Mouse (Mus musculus): ENCODE measurements at regions not wholly inside any gene's neighbourhood (a gene's known extent, or its start where the extent isn't known, plus 50 kb on each side); places are given as distances from the start of the nearest gene placed in this dataset.

DNA sequence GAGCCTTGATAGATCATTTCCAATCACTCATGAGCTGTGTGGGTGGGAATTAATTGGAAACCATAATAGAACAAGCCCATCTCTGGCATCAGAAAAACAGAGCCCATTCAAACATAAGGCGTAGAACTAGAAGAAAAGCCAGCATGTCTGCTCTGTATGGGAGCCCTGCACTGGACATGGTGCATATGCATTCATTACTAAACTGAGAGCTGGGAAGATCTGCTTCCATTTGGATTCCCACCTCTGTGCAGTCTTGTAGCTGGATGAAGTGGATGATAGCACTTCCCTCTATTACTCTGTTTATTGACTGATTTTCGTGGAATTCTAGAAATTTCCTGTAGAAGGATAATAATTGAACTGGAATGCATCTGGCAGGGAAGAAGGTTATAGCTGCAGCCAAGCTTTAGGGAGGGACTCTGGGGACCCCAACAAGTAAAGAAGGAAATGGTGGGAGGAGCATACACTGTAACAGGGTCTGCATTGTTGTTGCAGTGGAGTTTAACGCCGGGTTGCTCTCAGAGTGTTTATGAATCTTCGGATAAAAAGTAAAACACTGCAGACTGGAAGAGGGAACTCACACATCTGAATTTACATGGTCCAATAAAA is 155.2 kb upstream of the Jag1 start:
- DNase-seq (ENCODE audit: low spot score in 2 of 2): no peak

DNA sequence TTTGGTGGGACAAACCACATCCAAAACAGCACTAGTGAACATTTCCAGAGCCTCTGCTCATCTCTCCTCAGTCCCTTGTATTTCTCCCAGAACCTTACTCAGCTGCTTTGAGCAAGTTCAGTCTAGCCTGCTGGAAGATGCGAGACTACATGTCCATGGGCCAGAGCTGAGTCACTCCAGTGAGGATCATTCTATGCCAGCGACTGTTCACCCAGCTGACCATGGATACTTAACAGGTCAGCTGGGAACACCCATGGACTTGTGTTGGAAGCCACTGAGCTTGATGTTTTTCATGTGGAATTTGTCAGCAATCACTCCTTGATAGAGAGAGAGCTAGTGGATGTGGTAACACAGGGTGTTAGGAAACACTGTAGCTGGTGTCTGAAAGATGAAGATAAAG is 146.5 kb upstream of the Jag1 start:
- no peak for DNase-seq (ENCODE audit: low spot score in 2 of 2)

DNA sequence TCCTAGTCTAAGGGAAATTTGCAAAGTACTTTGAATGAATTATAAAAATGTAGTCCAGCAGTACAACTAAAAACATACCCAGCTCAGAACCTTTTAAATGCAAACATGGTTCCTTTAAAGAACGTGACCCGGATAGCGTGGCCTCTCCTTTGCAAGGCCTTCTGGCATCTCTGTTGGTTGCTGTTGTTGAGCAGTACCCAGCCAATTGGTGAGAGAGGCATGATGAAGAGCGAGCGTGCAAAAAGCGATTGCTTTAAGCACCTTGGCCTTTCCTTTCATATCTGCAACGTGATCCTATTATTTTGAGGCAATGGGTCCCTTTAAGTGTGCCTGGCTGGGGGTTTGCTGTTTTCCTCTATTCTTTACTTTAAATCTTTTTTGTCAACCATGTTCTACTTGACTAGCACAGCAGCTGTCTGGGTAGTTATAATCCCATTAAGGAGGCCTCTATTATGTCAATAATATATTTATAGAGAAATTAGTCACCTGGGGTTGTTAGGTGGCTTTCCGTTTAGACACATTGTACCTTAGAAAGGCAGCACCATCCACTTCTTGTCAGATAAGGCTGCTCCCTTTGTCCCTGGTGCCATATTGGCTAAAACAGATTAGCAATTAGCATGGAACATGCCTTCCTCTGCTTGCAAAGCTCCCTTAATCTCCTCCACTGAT is 141.5 kb upstream of the Jag1 start:
- DNase-seq (ENCODE audit: low spot score in 2 of 2): no peak

DNA sequence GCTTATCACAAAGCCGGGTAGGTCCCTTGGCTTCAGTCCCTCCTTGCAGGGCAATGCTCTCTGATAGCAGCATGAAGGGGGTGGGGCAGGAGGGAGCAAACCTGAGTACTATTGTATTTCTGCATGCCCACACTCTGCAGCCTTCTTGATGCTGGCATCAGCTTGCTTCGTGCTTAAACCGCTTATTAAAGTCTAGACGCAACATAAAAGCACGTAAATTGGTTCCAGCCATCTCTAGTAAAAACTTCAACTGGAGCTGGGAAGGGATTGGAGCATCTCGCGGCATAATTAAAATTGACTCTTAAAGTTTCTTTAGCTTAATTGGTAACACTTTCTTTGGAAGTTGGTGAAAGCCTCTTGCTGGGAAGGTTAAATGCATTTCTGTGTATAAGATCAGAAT is 131.5 kb upstream of the Jag1 start:
- no peak for DNase-seq (ENCODE audit: low spot score in 2 of 2)

DNA sequence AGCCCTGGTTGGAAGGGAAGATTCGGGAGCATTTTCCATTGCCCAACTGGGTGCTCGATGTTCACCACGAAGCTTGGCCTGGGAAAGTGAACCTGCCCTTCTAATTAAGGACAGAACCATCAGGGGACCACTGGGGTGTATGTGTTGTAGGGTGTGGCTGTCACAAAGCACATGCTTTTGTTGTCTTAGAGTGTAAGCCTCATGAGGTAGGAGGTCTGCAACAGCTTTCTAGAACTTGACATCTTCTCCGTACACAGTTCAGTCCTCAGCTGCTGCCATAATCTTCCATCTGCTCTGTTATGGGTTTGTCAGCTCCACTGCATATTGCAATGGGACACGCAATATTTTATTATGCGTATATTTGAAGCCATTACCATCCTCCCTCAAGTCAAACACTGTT is 127.9 kb upstream of the Jag1 start:
- no peak for DNase-seq (ENCODE audit: low spot score in 2 of 2)

DNA sequence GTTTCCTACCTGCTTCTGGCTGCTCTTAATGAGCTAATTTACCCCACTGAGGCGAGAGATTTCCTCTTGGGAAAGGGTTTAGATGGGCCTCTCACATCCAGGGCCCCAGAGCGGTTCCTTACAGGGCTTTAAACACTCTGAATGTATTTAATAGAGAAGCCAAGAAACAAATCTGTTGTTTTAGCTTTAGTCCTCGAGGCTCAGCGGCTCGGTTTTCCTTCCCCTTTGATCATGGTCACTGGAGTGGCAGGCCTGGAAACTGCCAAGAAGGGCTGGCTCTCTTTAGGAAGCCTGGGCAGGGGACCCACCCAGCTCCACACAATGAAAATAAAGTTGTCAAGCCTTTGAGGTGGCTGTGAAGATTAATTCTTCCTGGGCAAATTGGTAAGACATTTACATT is 127.5 kb upstream of the Jag1 start:
- no peak for DNase-seq (ENCODE audit: low spot score in 2 of 2)

DNA sequence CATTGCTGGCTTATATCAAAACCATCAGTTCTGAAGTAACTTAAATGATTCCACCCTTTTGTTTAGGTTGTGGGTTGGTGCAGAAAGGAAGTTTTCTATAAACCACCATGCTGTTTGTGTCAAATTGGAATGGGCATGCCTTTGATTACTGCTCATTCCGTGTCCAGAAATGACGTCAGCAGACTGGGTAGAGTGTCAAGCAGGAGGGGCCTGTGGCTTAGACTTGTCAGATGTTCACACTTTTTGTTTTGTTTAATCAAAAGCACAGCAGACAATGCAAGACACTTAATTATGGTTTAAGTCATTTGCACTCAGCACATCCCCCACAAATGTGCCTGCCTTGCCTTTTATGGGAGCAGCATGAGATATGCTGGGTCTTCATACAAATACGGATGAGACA is 120.5 kb upstream of the Jag1 start:
- DNase-seq (ENCODE audit: low spot score in 2 of 2): no peak

DNA sequence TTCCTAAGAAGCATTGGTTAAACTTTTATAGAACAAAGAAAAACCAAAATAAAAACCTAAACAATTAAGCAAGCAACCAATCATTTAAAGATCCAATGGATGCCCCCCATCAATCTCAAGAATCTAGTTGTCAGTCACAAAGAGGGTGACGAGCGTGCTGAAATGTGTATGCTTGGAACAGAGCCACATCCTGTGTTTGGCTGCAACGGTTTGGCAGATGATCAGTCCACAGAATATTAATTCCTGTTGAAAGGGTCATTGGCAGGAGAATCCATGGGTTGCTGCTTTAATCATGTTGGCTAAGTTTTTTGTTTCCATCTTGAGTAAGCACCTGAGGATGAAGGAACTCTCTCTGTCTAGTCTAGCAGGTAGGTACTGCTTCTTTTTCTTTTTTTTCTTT is 117.5 kb upstream of the Jag1 start:
- no peak for DNase-seq (ENCODE audit: low spot score in 2 of 2)

DNA sequence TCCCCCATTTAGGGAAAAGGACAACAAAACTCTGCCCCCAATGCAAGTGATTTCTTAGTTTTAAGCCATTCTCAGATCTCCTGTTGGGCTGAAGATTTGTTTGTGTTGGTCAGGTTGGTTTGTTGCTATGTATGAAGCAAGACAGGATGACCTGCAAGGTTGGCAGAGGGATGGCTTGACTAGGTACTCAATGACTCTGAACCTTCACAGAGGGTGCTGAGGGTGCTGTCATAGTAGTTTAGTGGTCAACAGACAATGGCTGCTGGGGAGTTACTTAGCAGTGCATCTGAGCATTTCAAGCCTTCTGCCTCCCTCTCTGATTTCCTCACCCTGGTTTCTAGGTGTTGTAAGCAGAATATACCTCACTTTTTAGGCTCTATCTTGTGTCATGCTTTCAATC is 114.7 kb upstream of the Jag1 start:
- DNase-seq (ENCODE audit: low spot score in 2 of 2): no peak

DNA sequence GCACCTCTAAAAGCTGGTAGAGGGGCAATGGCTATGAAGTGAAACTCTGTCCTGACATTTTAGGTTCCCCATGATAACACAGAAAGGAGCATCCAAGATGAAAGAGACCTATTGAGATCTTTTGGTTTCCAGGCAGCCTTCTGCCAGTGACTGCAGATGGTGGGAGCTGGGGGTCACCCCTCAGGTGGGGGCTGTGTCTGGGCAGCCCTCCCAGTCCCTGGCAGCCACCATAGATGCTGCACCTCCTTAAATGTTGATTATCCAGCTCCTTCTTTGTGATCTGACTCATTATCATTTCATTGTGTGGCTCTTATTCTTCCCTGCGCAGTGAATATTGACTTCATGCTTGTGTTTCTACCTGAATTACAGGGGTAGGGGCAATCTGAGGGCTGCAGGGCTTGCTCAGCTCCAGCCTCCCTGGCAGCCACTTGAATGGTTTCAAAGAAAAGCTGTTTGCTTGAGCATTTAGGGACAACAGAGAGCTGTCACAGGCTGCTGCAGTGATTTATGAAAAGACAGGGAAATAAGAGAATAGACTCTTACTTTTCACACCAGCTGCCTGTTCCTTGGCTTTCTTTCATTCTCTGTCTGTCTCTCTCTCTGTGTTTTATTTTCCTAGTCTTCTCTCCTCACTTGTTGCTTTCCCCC is 113.1 kb upstream of the Jag1 start:
- DNase-seq (ENCODE audit: low spot score in 2 of 2): no peak

DNA sequence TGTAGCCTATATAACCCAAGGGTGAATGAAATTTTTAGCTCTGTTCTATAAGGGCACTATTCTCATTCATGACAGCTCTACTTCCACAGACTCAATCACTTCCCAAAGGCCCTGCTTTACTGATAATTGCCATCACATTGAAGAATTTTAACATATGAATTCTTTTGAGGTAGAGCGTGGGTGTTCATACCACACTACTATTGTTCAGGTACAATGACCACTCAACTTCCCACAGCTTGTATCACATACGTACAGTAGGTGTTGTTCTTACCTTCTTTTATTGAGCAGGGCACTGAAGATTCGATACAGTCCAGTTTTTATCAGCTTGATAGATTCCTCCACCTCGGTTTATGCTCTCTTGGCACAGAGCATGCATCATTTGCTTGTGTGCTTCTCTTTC is 111.1 kb upstream of the Jag1 start:
- no peak for DNase-seq (ENCODE audit: low spot score in 2 of 2)

DNA sequence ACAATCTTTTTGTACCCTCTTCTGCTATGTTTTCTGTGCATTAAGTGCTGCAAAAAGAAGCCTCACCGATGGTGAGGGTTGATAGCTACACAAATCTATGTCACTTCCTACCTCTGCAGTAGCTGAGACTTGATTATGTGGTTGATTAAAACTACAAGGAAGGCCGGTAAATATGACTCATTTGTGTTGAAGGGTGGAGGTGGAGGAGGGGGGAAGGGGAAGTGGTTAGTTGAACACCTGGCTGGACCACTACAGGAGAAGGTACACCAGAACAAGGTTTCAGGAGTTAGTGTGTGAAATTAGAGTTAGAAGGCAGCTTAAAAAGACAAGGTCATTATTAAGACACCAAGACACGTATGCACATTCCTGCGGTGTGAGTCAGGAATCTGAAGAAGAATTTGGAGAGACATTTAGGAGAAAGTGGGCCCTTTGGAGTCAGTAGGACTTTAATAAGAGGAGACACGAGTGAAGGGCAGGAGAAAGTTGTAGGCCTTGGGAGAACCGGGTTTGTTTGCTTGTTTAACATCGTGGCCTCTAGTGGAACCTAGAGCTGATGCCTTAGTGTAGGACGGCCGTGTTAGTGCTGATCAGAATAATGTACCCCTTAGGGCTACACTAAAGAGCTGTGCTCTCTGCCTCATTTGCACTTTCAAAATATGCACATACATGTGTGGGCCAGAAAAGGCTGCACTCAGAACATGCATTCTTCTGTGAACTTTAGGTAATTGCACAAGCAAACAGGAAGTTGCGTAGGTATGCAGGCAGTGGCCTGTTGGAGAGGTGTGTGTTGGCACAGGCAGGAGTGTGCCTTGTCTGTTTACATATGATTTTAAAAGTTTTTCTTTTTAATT is 108.5 kb upstream of the Jag1 start:
- no peak for DNase-seq (ENCODE audit: low spot score in 2 of 2)

DNA sequence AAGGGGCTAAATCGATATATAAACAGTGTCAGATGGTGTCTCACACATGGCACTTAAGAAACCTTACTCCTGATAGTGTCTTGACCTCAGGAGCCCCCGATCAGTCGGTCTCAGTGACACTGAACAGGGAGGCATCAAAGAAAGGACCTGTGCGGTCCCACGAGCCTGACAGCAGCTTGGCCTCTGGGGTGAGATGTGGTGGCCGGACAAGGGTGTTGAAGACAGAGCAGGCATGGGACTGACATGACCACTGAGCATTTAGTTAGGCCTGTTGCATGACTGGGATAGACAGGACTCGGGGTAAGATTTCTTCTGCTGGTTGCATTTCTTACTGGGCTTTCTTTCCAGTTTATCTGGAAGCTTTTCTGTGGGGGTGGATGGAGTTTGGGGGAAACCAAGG is 99.3 kb upstream of the Jag1 start:
- no peak for DNase-seq (ENCODE audit: low spot score in 2 of 2)

DNA sequence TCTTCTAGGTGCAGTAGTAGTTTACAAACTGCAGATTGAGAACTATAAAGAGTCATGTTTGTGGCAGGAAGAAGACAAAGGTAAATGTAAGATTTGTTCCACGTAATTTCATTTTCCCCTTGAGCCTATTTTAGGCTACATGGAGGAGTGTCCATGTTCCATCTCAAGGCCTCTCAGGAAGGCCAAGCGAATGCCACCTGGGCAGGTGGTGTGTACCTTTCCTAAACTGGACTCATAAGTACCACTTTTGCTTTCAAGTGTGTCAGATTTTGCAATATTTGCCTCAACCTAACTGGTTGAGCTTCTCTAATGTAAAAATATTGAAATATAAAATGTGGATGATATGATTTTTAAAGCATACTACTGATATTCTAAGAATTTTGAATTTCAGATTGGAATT is 91.4 kb upstream of the Jag1 start:
- DNase-seq (ENCODE audit: low spot score in 2 of 2): no peak

DNA sequence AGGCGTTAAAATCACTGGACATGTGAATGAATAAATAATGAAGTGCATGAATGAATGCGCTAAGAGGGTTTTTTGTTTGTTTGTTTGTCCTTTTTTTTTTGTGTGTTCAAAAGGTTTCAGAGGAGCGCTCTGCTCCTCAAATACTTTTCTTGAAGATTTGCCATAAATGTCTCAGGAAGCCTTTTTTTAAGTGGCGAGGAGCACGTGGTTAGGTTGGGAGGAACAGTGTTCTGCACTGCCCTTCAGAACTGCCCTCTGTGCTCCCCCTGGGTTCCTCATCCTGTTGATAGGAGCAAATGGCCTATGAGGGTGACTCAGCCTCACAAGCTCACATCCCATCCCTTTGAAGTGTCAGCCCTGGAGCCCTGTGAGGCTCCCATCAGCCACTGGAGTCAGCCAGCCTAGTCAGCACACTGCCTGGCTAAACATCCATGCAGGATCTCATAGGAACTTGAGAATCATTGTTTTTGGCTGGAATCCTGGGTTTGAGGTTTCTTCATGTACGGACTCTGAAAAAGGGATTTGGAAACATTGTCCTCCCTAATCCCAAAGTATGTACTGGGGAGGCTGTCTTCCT is 87.9 kb upstream of the Jag1 start:
- no peak for DNase-seq (ENCODE audit: low spot score in 2 of 2)

DNA sequence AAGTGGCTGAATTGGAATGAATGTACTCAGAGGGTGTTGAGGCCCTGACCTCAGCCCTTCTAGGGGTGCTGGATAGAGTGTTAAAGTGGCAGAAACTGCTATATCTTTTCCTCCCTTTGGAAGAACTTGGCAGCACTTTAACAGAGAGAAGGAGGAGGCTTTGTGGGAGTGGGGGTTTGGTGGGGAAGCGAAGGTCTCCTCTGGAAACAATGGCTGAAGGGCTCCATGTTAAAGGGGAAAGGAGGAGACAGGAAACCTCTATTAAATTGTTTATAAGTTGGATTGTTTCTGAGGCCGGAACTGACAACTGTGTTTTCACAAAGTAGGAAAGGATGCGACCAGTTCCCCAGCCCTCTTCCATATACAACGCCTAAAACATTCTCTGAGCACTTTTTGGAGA is 83.7 kb upstream of the Jag1 start:
- DNase-seq (ENCODE audit: low spot score in 2 of 2): no peak

DNA sequence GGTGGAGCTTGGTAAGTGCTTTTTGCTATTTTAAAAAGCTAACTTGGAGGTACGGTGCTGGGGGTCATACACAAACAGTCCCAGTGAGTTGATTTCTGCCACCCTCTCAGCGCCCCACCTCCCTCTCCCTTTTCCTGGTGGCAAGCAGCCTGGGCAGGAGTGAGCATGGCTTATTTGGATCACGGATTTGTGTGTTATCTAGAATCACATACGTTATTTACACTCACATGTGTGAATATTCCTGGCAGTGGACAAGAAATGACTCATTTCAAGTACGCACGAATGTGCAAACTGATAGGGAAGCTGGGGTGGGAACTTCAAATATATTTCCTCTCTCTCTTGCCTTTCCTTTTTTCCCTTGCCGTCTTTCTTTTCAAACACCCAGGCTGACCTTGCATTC is 75.7 kb upstream of the Jag1 start:
- DNase-seq (ENCODE audit: low spot score in 2 of 2): no peak

DNA sequence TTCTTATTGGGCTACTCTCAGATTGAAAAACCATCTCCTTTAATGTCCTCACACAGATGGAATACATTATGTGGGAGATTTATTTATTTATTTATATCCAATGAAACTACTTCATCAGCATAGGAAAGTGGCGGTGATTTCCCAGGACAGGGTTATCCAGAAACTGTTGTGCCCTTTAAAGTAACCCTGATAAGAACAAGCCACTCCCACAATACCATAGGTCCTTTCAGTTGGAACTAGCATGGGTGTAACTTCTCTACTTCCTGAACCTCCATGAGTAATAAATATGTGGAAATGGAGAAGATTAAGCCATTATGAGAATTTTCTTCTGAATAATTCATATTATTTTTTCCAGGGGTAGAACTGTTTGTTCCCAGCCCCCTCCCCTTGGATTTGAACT is 52.7 kb upstream of the Jag1 start:
- DNase-seq (ENCODE audit: low spot score in 2 of 2): no peak

DNA sequence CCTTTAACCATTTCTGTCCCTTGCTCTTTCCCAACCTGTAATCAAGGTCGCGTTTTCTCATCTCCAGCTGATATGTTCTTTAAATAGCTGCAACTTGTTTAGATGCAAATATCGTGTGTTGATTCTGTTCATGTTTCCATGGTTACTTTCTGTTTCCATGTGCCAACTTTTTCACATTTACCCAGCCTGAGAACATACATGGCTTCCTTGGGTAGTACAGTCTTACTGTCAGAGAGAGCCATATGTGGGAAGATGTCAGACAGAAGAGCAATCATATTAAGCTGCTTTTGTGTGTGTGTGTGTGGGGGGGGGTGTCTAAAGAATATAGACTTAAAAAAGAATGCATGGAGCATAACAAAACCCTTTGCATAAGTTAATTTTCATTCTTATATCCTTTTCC is 52.2 kb upstream of the Jag1 start:
- DNase-seq (ENCODE audit: low spot score in 2 of 2): no peak

Measured in adrenal gland, adult 18-20 months (tissue).